Mouse (Mus musculus): ENCODE measurements around the gene Gm21994. TPM values are rescaled to one million over a fixed set of nuclear protein-coding genes. Genes with fewer than 3 reads are reported as not detected.
"Not testable (repeated sequence)": the region's sequence is repeated elsewhere in the genome, so short reads cannot be mapped to it uniquely, and the experiment has no call there.

Gm21994 gene
- total RNA-seq (2014; fragmentation: Nextera tagmentation) (7.6 and 7.7 TPM in 2 replicates), total RNA-seq (2017) (2.0 and 4.0 TPM in 2 replicates), polyA plus RNA-seq (2012) (0.15 and 0.23 TPM in 2 replicates)

DNA sequence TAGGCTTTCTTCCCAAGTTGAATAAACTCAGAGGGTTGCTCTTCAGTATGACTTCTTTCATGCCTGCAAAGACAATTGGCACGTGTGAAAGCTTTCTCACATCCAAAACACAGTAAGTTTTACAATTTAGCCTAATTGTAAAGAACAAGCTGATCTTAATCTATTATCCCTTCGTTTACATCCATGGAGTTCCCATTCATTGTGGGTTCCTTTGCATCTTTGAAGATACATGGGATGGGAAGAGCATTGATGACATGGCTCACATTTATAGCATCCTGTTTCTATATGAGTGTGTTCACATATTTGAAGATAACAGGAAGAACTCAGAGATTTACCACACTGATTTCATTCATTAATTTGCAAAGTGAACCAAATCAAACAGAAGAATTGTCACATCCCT lies at the start of gene Gm21994:
Gm21994 (minus strand) TSS at position 101 of the 400 bp plus-strand sequence.
- not testable (repeated sequence) for H3K36me3 ChIP-seq (replicated peaks); H3K9me3 ChIP-seq (replicated peaks); DNase-seq (ENCODE audit: low spot score); H3K4me1 ChIP-seq (ENCODE audit: insufficient read depth, low read depth, low read length); H3K27me3 ChIP-seq (ENCODE audit: insufficient read depth, low read length); H3K4me3 ChIP-seq (ENCODE audit: low read depth, low read length); ATAC-seq (ENCODE audit: extremely low read depth, insufficient number of reproducible peaks, low FRiP score, poor library complexity, severe bottlenecking)

- no peaks in the 10 kb centered on the region for H3K27me3 ChIP-seq (ENCODE audit: insufficient read depth, low read length)
- no peaks in the 10 kb centered on the region for H3K36me3 ChIP-seq (replicated peaks)
- TF ChIP-seq TAL1 (conservative IDR thresholded peaks at IDR 0.05; ENCODE audit: low read depth, low read length) (no peak), GATA2 (IDR thresholded peaks at IDR 0.05; ENCODE audit: borderline replicate concordance, low read depth, low read length) (no peak)
- DNase-seq (ENCODE audit: low spot score) = no peak
- 0 out of 2 replicates have a peak, but pooled peaks cover 2% of the 10 kb centered on the region for H3K4me1 ChIP-seq (ENCODE audit: insufficient read depth, low read depth, low read length)
- no peak for ATAC-seq (ENCODE audit: extremely low read depth, insufficient number of reproducible peaks, low FRiP score, poor library complexity, severe bottlenecking)
- H3K9me3 ChIP-seq (replicated peaks) = no peaks in the 10 kb centered on the region
- no peak overlapping the region for H3K4me3 ChIP-seq (ENCODE audit: low read depth, low read length)
Observed at GRCm38 (mm10) chr2:150299096-150299495, 43.7 kb upstream of the Gm21994 start.

DNA sequence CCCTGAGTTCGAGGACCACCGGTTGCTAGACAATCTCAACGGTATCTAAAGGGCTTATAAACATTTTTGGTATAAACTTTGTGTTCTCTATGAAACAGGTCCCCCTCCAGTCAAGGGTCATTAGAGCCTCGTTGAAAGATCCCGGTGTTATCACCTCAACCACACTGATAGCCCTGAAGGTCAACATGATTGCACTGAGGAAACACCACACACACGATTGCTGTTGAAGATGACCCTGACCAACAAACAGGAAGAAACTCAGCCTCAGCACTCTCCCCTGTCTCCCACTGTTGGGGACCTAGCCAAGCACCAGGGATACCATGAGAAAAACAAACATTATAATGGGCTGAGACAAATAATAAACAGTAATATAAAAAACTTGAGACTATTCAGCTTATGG lies 38.3 kb upstream of the Gm21994 start:
- Histone ChIP-seq H3K9me3 (replicated peaks) (no peaks in the 10 kb centered on the region), H3K36me3 (replicated peaks) (no peaks in the 10 kb centered on the region), H3K4me1 (ENCODE audit: insufficient read depth, low read depth, low read length) (no peaks in the 10 kb centered on the region), H3K4me3 (ENCODE audit: low read depth, low read length) (no peak overlapping the region), H3K27me3 (ENCODE audit: insufficient read depth, low read length) (no peaks in the 10 kb centered on the region)
- ATAC-seq (ENCODE audit: extremely low read depth, insufficient number of reproducible peaks, low FRiP score, poor library complexity, severe bottlenecking) (no peak), DNase-seq (ENCODE audit: low spot score) (no peak)
- TF ChIP-seq POLR2AphosphoS5 (IDR thresholded peaks at IDR 0.05; ENCODE audit: insufficient replicate concordance, low read depth, low read length) (no peak), CTCF (IDR thresholded peaks at IDR 0.05; ENCODE audit: low read depth, low read length) (no peak)

DNA sequence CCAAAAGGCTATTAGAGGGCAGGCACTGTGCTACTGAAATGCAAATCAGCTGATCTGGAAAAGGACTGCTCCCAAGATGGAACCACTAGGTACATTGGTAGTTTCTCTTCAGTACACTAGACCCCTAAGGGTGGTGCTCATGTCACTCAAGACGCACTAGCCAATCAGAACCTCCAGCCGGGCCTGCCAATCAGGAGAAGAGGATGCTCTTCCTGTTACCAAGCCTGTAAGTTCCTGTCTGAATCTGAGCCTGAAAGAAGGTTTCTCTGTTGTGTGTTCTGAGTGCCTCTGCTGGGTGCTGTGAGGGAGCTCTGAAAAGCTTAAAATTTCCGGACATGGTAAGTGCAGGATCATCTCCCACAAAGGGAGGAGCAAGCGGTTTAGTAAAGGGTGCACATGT lies 1.9 kb upstream of the Gm21994 start, which contains the start of gene Gm14124:
Gm14124 (plus strand) TSS at position 227 of the 400 bp plus-strand sequence.
- not testable (repeated sequence) for H3K36me3 ChIP-seq (replicated peaks); H3K4me1 ChIP-seq (ENCODE audit: insufficient read depth, low read depth, low read length); DNase-seq (ENCODE audit: low spot score); H3K9me3 ChIP-seq (replicated peaks); H3K27me3 ChIP-seq (ENCODE audit: insufficient read depth, low read length); H3K4me3 ChIP-seq (ENCODE audit: low read depth, low read length)
- peak; percentile 79 for ATAC-seq (ENCODE audit: extremely low read depth, insufficient number of reproducible peaks, low FRiP score, poor library complexity, severe bottlenecking)

DNA sequence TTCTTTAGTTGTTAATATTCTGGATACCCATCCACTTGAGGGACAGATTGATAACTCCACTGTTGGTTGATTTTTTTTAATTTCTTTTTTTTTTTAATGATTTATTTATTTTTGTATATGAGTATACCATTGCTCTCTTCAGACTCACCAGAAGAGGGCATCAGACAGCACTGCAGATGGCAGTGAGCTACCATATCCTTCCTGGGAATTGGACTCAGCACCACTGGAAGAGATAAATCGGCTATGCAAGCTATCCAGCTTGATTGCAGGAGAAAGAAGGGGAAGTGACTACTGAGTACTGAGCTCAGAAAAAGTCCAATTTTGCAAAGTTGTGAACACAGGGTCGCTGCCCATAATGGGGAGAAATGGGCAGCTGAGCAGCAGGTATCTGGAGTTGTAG lies 1.5 kb upstream of the Gm21994 start:
- not testable (repeated sequence) for DNase-seq (ENCODE audit: low spot score); ATAC-seq (ENCODE audit: extremely low read depth, insufficient number of reproducible peaks, low FRiP score, poor library complexity, severe bottlenecking); H3K27me3 ChIP-seq (ENCODE audit: insufficient read depth, low read length); H3K9me3 ChIP-seq (replicated peaks); H3K36me3 ChIP-seq (replicated peaks); H3K4me3 ChIP-seq (ENCODE audit: low read depth, low read length); H3K4me1 ChIP-seq (ENCODE audit: insufficient read depth, low read depth, low read length)

- DNase-seq (ENCODE audit: low spot score) (no peak), ATAC-seq (ENCODE audit: extremely low read depth, insufficient number of reproducible peaks, low FRiP score, poor library complexity, severe bottlenecking) (no peak)
- TF ChIP-seq TAL1 (conservative IDR thresholded peaks at IDR 0.05; ENCODE audit: low read depth, low read length) (no peak), POLR2AphosphoS5 (IDR thresholded peaks at IDR 0.05; ENCODE audit: insufficient replicate concordance, low read depth, low read length) (no peak), GATA2 (IDR thresholded peaks at IDR 0.05; ENCODE audit: borderline replicate concordance, low read depth, low read length) (no peak), CTCF (IDR thresholded peaks at IDR 0.05; ENCODE audit: low read depth, low read length) (no peak), GATA1 (IDR thresholded peaks at IDR 0.05; ENCODE audit: borderline replicate concordance, low read length) (no peak)
- H3K36me3 ChIP-seq (replicated peaks) = no peaks in the 10 kb centered on the region
- H3K9me3 ChIP-seq (replicated peaks) = peaks cover 4% of the 10 kb centered on the region; the same call in 1 of the 2 replicates
- H3K4me1 ChIP-seq (ENCODE audit: insufficient read depth, low read depth, low read length) = no peaks in the 10 kb centered on the region
- H3K4me3 ChIP-seq (ENCODE audit: low read depth, low read length) = no peak overlapping the region
- H3K27me3 ChIP-seq (ENCODE audit: insufficient read depth, low read length) = no peaks in the 10 kb centered on the region
Observed at GRCm38 (mm10) chr2:150243211-150243610, 12.2 kb downstream of the Gm21994 start.

- not testable (repeated sequence) for H3K36me3 ChIP-seq (replicated peaks); ATAC-seq (ENCODE audit: extremely low read depth, insufficient number of reproducible peaks, low FRiP score, poor library complexity, severe bottlenecking); DNase-seq (ENCODE audit: low spot score); H3K4me1 ChIP-seq (ENCODE audit: insufficient read depth, low read depth, low read length); H3K4me3 ChIP-seq (ENCODE audit: low read depth, low read length); H3K9me3 ChIP-seq (replicated peaks); H3K27me3 ChIP-seq (ENCODE audit: insufficient read depth, low read length)
Observed at GRCm38 (mm10) chr2:150223263-150223662, 32.1 kb downstream of the Gm21994 start.

- H3K36me3 ChIP-seq (replicated peaks); H3K27me3 ChIP-seq (ENCODE audit: insufficient read depth, low read length); H3K9me3 ChIP-seq (replicated peaks); H3K4me1 ChIP-seq (ENCODE audit: insufficient read depth, low read depth, low read length); ATAC-seq (ENCODE audit: extremely low read depth, insufficient number of reproducible peaks, low FRiP score, poor library complexity, severe bottlenecking); DNase-seq (ENCODE audit: low spot score); H3K4me3 ChIP-seq (ENCODE audit: low read depth, low read length): not testable (repeated sequence)
Observed at GRCm38 (mm10) chr2:150218363-150218725, 37.0 kb downstream of the Gm21994 start.

- H3K9me3 ChIP-seq (replicated peaks); H3K27me3 ChIP-seq (ENCODE audit: insufficient read depth, low read length); ATAC-seq (ENCODE audit: extremely low read depth, insufficient number of reproducible peaks, low FRiP score, poor library complexity, severe bottlenecking); H3K4me3 ChIP-seq (ENCODE audit: low read depth, low read length); DNase-seq (ENCODE audit: low spot score); H3K36me3 ChIP-seq (replicated peaks); H3K4me1 ChIP-seq (ENCODE audit: insufficient read depth, low read depth, low read length): not testable (repeated sequence)
Observed at GRCm38 (mm10) chr2:150217600-150218362, 37.6 kb downstream of the Gm21994 start, which contains the start of gene Zfp937. Gene Zfp937 (plus strand): TSS chr2:150218073.
